Comparison of ENCODE assay signal across 9 mouse cellular contexts in genomic region chr9:116426269-116426999, GRCm38 (mm10).
DNase-seq lines count a peak whose midpoint lies in the region; ATAC-seq and TF ChIP-seq lines count a peak whose summit lies in the region.
"Had no signal": no experiment of that assay in that cellular context is flagged by ENCODE, and none has a peak within 500 bp of the region (broad histone marks: within the 10 kb centered on the region; RNA-seq: fewer than 3 reads in every experiment).

No protein-coding gene starts in this region.

- H3K4me1 ChIP-seq in neural tube, embryonic 15.5 days, result peaks cover 5% of the 10 kb centered on the region; the same call in 1 of the 2 replicates
- no peaks in the 10 kb centered on the region for H3K4me1 ChIP-seq in liver, postnatal 0 days (ENCODE audit: insufficient read depth)
- H3K4me1 ChIP-seq: hindbrain, embryonic 15.5 days had no signal

- no peak for ATAC-seq in neural tube, embryonic 15.5 days (ENCODE audit: low FRiP score)
- no peak for ATAC-seq in liver, postnatal 0 days

- 52% methylated on average over 19 of the region's 19 CpGs for WGBS in neural tube, embryonic 15.5 days
- WGBS in liver, postnatal 0 days (ENCODE audit: insufficient replicate concordance), result 47% methylated on average over 19 of the region's 19 CpGs

- TF ChIP-seq EP300 in liver, postnatal 0 days (IDR thresholded peaks at IDR 0.05; ENCODE audit: low read depth), result no peak

- peak; percentile 78 for TF ChIP-seq CTCF in liver, postnatal 0 days (IDR thresholded peaks at IDR 0.05; ENCODE audit: low read depth)

- no peak overlapping the region for H3K4me3 ChIP-seq in neural tube, embryonic 15.5 days (replicated peaks)
- no peak overlapping the region for H3K4me3 ChIP-seq in liver, postnatal 0 days (ENCODE audit: low read depth, low read length)
- H3K4me3 ChIP-seq: hindbrain, embryonic 15.5 days had no signal

- H3K36me3 ChIP-seq in neural tube, embryonic 15.5 days, result no peaks in the 10 kb centered on the region
- no peaks in the 10 kb centered on the region for H3K36me3 ChIP-seq in liver, postnatal 0 days (replicated peaks; ENCODE audit: insufficient read depth, low read length)
- H3K36me3 ChIP-seq: hindbrain, embryonic 15.5 days had no signal

- H3K9ac ChIP-seq in neural tube, embryonic 15.5 days (replicated peaks), result no peak overlapping the region
- H3K9ac ChIP-seq in liver, postnatal 0 days (replicated peaks), result no peak overlapping the region
- H3K9ac ChIP-seq: hindbrain, embryonic 15.5 days had no signal

- no peaks in the 10 kb centered on the region for H3K27me3 ChIP-seq in neural tube, embryonic 15.5 days (replicated peaks)
- H3K27me3 ChIP-seq in liver, postnatal 0 days (ENCODE audit: insufficient read depth, low read length), result no peaks in the 10 kb centered on the region
- H3K27me3 ChIP-seq: hindbrain, embryonic 15.5 days had no signal

- no peak overlapping the region for H3K4me2 ChIP-seq in neural tube, embryonic 15.5 days
- no peak overlapping the region for H3K4me2 ChIP-seq in liver, postnatal 0 days (ENCODE audit: low read depth, low read length)
- H3K4me2 ChIP-seq: hindbrain, embryonic 15.5 days had no signal

- H3K27ac ChIP-seq in neural tube, embryonic 15.5 days (replicated peaks), result no peak overlapping the region
- no peak overlapping the region for H3K27ac ChIP-seq in liver, postnatal 0 days (ENCODE audit: low read depth)
- H3K27ac ChIP-seq: hindbrain, embryonic 15.5 days had no signal

- DNase-seq in neural tube, embryonic 10.5 days (ENCODE audit: extremely low spot score, low spot score), result peak; percentile 82
- peak; percentile 23 for DNase-seq in c-Kit-positive CD71-positive TER-119-negative erythroid progenitor cells, embryonic 14.5 days (ENCODE audit: low read depth)
- DNase-seq in frontal cortex, postnatal 36 days (ENCODE audit: low spot score in 2 of 2), result peak; percentile 80 to 81
- DNase-seq in kidney, postnatal 4 days, result peak; percentile 93 to 95
- peak; percentile 81 for DNase-seq in liver, postnatal 0 days
- DNase-seq in right cerebral cortex, postnatal 25 days, result peak; percentile 67
- peak; percentile 85 for DNase-seq in urinary bladder, postnatal 25 days (ENCODE audit: low spot score)

- no peaks in the 10 kb centered on the region for H3K9me3 ChIP-seq in neural tube, embryonic 15.5 days (replicated peaks)
- no peaks in the 10 kb centered on the region for H3K9me3 ChIP-seq in liver, postnatal 0 days (ENCODE audit: low read length)
- H3K9me3 ChIP-seq: hindbrain, embryonic 15.5 days had no signal

Comparison
In these comparisons a context has a peak if more than half of its experiments do, and no peak if none do; other contexts are left out.
1. DNase-seq: peak in every context shown above with its lines; median percentile 94 in kidney, postnatal 4 days; 85 in urinary bladder, postnatal 25 days; 82 in neural tube, embryonic 10.5 days; 81 in liver, postnatal 0 days; 80 in frontal cortex, postnatal 36 days; 67 in right cerebral cortex, postnatal 25 days; 23 in c-Kit-positive CD71-positive TER-119-negative erythroid progenitor cells, embryonic 14.5 days.